Mouse (Mus musculus) G1E (cell line): ENCODE measurements at regions not wholly inside any gene's neighbourhood (a gene's known extent, or its start where the extent isn't known, plus 50 kb on each side); places are given as distances from the start of the nearest gene placed in this dataset.

Experiments used
- CTCF ChIP-seq: IDR thresholded peaks from 2 replicates; pipeline ENCODE4 v1.5.1; 2012; ENCODE audit warnings: low read depth, low read length, inconsistent platforms, mixed read lengths
- GATA1 ChIP-seq: IDR thresholded peaks from 2 replicates; pipeline ENCODE4 v1.6.1; 2012; ENCODE audit warnings: borderline replicate concordance, low read length, inconsistent platforms, mixed read lengths
- GATA2 ChIP-seq: IDR thresholded peaks from 2 replicates; pipeline ENCODE4 v1.6.1; 2012; ENCODE audit warnings: low read depth, low read length, inconsistent platforms, borderline replicate concordance
- TAL1 ChIP-seq: conservative IDR thresholded peaks from 2 replicates; pipeline ENCODE4 v1.6.1; 2012; ENCODE audit warnings: low read depth, low read length, inconsistent platforms, mixed read lengths

GRCm38 (mm10) chr4:25466490-25466889 lies 184.9 kb upstream of the Ufl1 start:
- TF ChIP-seq GATA2, result no peak
- no peak for TF ChIP-seq GATA1
- TF ChIP-seq CTCF, result no peak
- TF ChIP-seq TAL1, result no peak
